Mouse (Mus musculus): ENCODE results near the gene Olfr566. TPM values are rescaled to one million over a fixed set of nuclear protein-coding genes. Genes with fewer than 3 reads are reported as not detected.

Gene Olfr566
- total RNA-seq (2017) = not detected in 3 replicates

GRCm38 (mm10) chr7:102858665-102859064 lies at the start of gene Olfr566:
Gene Olfr566 (minus strand): TSS chr7:102858765.
- ATAC-seq (replicated peaks; ENCODE audit: insufficient number of reproducible peaks, low FRiP score, low TSS enrichment, poor library complexity, severe bottlenecking) = no peak

GRCm38 (mm10) chr7:102890782-102891181 lies 32.2 kb upstream of the Olfr566 start, which contains the start of gene Olfr569:
Gene Olfr569 (minus strand): TSS chr7:102890882.
- no peak for ATAC-seq (replicated peaks; ENCODE audit: insufficient number of reproducible peaks, low FRiP score, low TSS enrichment, poor library complexity, severe bottlenecking)

GRCm38 (mm10) chr7:102876822-102877221 lies 18.3 kb upstream of the Olfr566 start, which contains the start of gene Olfr568:
Gene Olfr568 (plus strand): TSS chr7:102877122.
- ATAC-seq (replicated peaks; ENCODE audit: insufficient number of reproducible peaks, low FRiP score, low TSS enrichment, poor library complexity, severe bottlenecking) = no peak

DNA sequence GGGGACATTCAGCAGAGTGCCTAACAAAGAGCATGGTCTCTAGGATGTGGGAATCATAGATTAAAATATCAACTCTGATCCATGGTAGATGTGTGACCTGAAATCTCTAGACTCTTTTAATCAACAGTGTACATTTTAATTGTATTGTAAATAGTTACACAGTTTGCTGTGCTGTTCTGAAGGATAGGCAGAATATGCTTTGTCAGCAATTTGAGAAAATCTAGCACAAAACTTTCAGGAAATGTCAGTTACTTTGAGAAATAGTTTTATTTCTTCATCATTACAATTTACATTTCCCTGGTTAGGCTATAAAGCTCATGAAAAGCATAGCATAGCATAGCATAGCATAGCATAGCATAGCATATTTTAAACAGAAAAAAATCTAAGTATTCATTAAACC lies 2.8 kb downstream of the Olfr566 start:
- no peak for ATAC-seq (replicated peaks; ENCODE audit: insufficient number of reproducible peaks, low FRiP score, low TSS enrichment, poor library complexity, severe bottlenecking)

Other genes with a start within 250 kb of the Olfr566 start
- 0.43 TPM in 1 of 3 replicates, not detected in the others for gene Olfr553, start 240.5 kb downstream of the Olfr566 start, total RNA-seq (2017)
- not detected in 3 replicates for gene Olfr554, start 220.3 kb downstream of the Olfr566 start, total RNA-seq (2017)
- gene Olfr555, start 199.9 kb downstream of the Olfr566 start, total RNA-seq (2017) = not detected in 3 replicates
- gene Olfr556, start 193.9 kb downstream of the Olfr566 start, total RNA-seq (2017) = not detected in 3 replicates
- gene Trim68, start 171.4 kb downstream of the Olfr566 start, total RNA-seq (2017) = 4.6 to 15.2 TPM (median 9.5 TPM) in 3 replicates
- not detected in 3 replicates for gene Olfr557, start 162.9 kb downstream of the Olfr566 start, total RNA-seq (2017)
- not detected in 3 replicates for gene Olfr558, start 156.6 kb downstream of the Olfr566 start, total RNA-seq (2017)
- not detected in 3 replicates for gene Olfr33, start 139.7 kb downstream of the Olfr566 start, total RNA-seq (2017)
- gene Olfr559, start 131.3 kb downstream of the Olfr566 start, total RNA-seq (2017) = not detected in 3 replicates
- gene Olfr560, start 99.4 kb downstream of the Olfr566 start, total RNA-seq (2017) = not detected in 3 replicates
- gene Olfr78, start 99.3 kb downstream of the Olfr566 start, total RNA-seq (2017) = not detected in 3 replicates
- not detected in 3 replicates for gene Olfr561, start 87.5 kb downstream of the Olfr566 start, total RNA-seq (2017)
- not detected in 3 replicates for gene Olfr564, start 55.3 kb downstream of the Olfr566 start, total RNA-seq (2017)
- not detected in 3 replicates for gene Olfr568, start 18.4 kb upstream of the Olfr566 start, total RNA-seq (2017)
- not detected in 3 replicates for gene Olfr569, start 32.1 kb upstream of the Olfr566 start, total RNA-seq (2017)
- gene Olfr570, start 35.8 kb upstream of the Olfr566 start, total RNA-seq (2017) = not detected in 3 replicates
- gene Olfr571, start 58.8 kb upstream of the Olfr566 start, total RNA-seq (2017) = not detected in 3 replicates
- gene Olfr572, start 65.6 kb upstream of the Olfr566 start, total RNA-seq (2017) = not detected in 3 replicates
- gene Olfr573-ps1, start 83.8 kb upstream of the Olfr566 start, total RNA-seq (2017) = not detected in 3 replicates
- not detected in 3 replicates for gene Olfr574, start 89.7 kb upstream of the Olfr566 start, total RNA-seq (2017)
- not detected in 3 replicates for gene Olfr575, start 100.0 kb upstream of the Olfr566 start, total RNA-seq (2017)
- gene Olfr576, start 103.9 kb upstream of the Olfr566 start, total RNA-seq (2017) = not detected in 3 replicates
- not detected in 3 replicates for gene Olfr577, start 117.2 kb upstream of the Olfr566 start, total RNA-seq (2017)
- not detected in 3 replicates for gene Olfr578, start 130.6 kb upstream of the Olfr566 start, total RNA-seq (2017)
- not detected in 3 replicates for gene Olfr582, start 179.3 kb upstream of the Olfr566 start, total RNA-seq (2017)
- gene Olfr583, start 192.5 kb upstream of the Olfr566 start, total RNA-seq (2017) = not detected in 3 replicates
- not detected in 3 replicates for gene Olfr584, start 223.1 kb upstream of the Olfr566 start, total RNA-seq (2017)
- gene Olfr585, start 239.0 kb upstream of the Olfr566 start, total RNA-seq (2017) = 1.3 TPM in 1 of 3 replicates, not detected in the others